Mouse (Mus musculus) lung, postnatal 0 days (tissue): ENCODE measurements around the gene Prrc2c. TPM values are rescaled to one million over a fixed set of nuclear protein-coding genes. Genes with fewer than 3 reads are reported as not detected.
A peak's percentile ranks its signal among the peaks of the same experiment; 100 is the strongest.

ENCODE experiments used
- ATAC-seq: fragments of 200-750 bp; cut with Nextera tagmentation; 2 replicates; pipeline ENCODE4 v1.8.0; 2017; ENCODE audit warnings: moderate library complexity
- DNase-seq: peaks from one replicate; pipeline ENCODE4 v3.0.0-alpha.2; 2016; ENCODE audit warnings: low spot score
- H3K27ac ChIP-seq: fragments of 300-500 bp; sonication (generic); 2 replicates; pipeline ENCODE4 v1.5.1; 2014; ENCODE audit warnings: antibody characterized with exemption, mild to moderate bottlenecking, low read length, mixed read lengths
- H3K27me3 ChIP-seq: fragments of 300-500 bp; sonication (generic); replicated peaks from 2 replicates; pipeline ENCODE4 v1.6.1; 2014; ENCODE audit warnings: low read length, mixed read lengths; ENCODE audit not compliant: insufficient read depth
- H3K36me3 ChIP-seq: fragments of 300-500 bp; sonication (generic); 2 replicates; pipeline ENCODE4 v1.6.1; 2014; ENCODE audit warnings: low read length, mixed read lengths; ENCODE audit not compliant: insufficient read depth
- H3K4me1 ChIP-seq: fragments of 300-500 bp; sonication (generic); 2 replicates; pipeline ENCODE4 v1.6.1; 2014; ENCODE audit warnings: antibody characterized with exemption, low read depth, low read length, mixed read lengths; ENCODE audit not compliant: insufficient read depth
- H3K4me2 ChIP-seq: fragments of 300-500 bp; sonication (generic); replicated peaks from 2 replicates; pipeline ENCODE4 v1.6.1; 2014; ENCODE audit warnings: low read depth, mild to moderate bottlenecking, low read length, moderate library complexity, mixed read lengths
- H3K4me3 ChIP-seq: fragments of 300-500 bp; sonication (generic); 2 replicates; pipeline ENCODE4 v1.5.1; 2014; ENCODE audit warnings: low read depth, low read length
- H3K9ac ChIP-seq: fragments of 300-500 bp; sonication (generic); replicated peaks from 2 replicates; pipeline ENCODE4 v1.6.1; 2014; ENCODE audit warnings: low read depth, mild to moderate bottlenecking
- H3K9me3 ChIP-seq: fragments of 300-500 bp; sonication (generic); 2 replicates; pipeline ENCODE4 v1.6.1; 2016; ENCODE audit warnings: low read length, mixed read lengths
- CTCF ChIP-seq: IDR thresholded peaks from 2 replicates; pipeline ENCODE4 v1.5.1; 2016; ENCODE audit warnings: antibody characterized with exemption, mild to moderate bottlenecking
- EP300 ChIP-seq: IDR thresholded peaks from 2 replicates; pipeline ENCODE4 v1.6.1; 2016; ENCODE audit warnings: antibody characterized with exemption, mild to moderate bottlenecking, control low read depth
- WGBS: fragments of 180-500 bp; shearing (Covaris S2); extraction: QIAGEN DNeasy Blood & Tissue Kit; methylation state at CpG from one replicate; pipeline ENCODE4 v1.1.7; 2014; 5-methylcytosine and 5-hydroxymethylcytosine counted together
- polyA plus RNA-seq: library from polyadenylated mRNA; unstranded; fragments of >200 nt; fragmentation: Nextera tagmentation; extraction: Ambion mirVana; gene quantifications from 2 replicates; pipeline ENCODE4 v1.2.1, GENCODE M21; 2015

The Prrc2c gene
- polyA plus RNA-seq, 1 experiment from 2014 or later: 108 TPM

DNA sequence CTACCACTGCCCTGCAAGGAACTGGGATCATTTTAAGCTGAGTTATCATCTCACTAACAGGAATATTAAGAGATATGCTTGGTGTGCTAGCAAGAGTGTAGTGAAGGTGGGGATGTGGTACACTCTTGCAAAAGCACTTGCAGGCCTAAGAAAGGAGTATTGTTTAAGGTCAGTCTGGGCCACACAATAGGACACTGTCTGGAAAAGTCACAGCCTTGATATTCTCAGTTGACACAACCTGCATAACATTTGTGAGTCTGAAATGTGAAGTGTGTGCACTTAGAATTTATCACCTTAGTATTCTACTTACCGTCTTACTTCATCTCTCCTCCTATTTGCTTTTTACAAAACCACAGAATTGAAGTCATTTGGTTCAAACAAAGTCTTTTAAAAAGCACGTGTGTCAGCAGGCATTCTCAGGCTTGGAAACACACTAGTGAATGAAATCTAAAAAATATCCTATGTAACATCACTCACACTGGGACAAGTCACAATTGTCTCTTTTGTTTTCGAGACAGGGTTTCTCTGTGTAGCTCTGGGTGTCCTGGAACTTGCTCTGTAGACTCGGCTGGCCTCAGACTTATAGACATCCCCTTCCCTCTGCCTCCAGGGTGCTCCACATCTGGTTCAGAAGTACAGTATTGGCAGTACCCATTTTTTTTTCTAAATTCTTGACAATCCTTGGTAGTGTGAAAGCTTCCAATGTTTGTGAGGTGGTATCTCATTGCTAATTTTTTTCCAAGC is 31.4 kb upstream of the Prrc2c start:
- Histone ChIP-seq H3K4me1 (no peaks in the 10 kb centered on the region), H3K4me2 (no peak overlapping the region)
- peak; percentile 28; the same call in 1 of the 2 replicates for ATAC-seq

GRCm38 (mm10) chr1:162752009-162752408 is 11.7 kb upstream of the Prrc2c start:
- Histone ChIP-seq H3K27ac (no peak overlapping the region), H3K4me1 (no peaks in the 10 kb centered on the region), H3K9ac (no peak overlapping the region), H3K4me3 (no peak overlapping the region), H3K4me2 (no peak overlapping the region), H3K27me3 (no peaks in the 10 kb centered on the region), H3K36me3 (no peaks in the 10 kb centered on the region), H3K9me3 (no peaks in the 10 kb centered on the region)
- no peak for TF ChIP-seq EP300
- DNase-seq: no peak
- 79% methylated on average over 6 of the region's 6 CpGs for WGBS
- no peak for ATAC-seq

More for the DNA sequence above, 31.4 kb upstream of the Prrc2c start:
- no peak overlapping the region for H3K27ac ChIP-seq
- 49% methylated on average over 4 of the region's 4 CpGs for WGBS
- no peaks in the 10 kb centered on the region for H3K36me3 ChIP-seq
- DNase-seq: peak; percentile 17
- TF ChIP-seq CTCF: no peak
- no peak overlapping the region for H3K9ac ChIP-seq
- no peaks in the 10 kb centered on the region for H3K9me3 ChIP-seq
- no peak overlapping the region for H3K4me3 ChIP-seq
- no peaks in the 10 kb centered on the region for H3K27me3 ChIP-seq

- Histone ChIP-seq H3K4me2 (no peak overlapping the region), H3K4me1 (no peaks in the 10 kb centered on the region), H3K9ac (no peak overlapping the region), H3K27ac (no peak overlapping the region), H3K36me3 (no peaks in the 10 kb centered on the region), H3K27me3 (no peaks in the 10 kb centered on the region), H3K9me3 (no peaks in the 10 kb centered on the region), H3K4me3 (no peak overlapping the region)
- no peak for DNase-seq
- ATAC-seq: no peak
- TF ChIP-seq CTCF: no peak
- WGBS: 48% methylated on average over 7 of the region's 7 CpGs
These were observed 9.3 kb upstream of the Prrc2c start for GRCm38 (mm10) chr1:162749607-162750006.

GRCm38 (mm10) chr1:162748761-162749160 is 8.4 kb upstream of the Prrc2c start:
- Histone ChIP-seq H3K27ac (no peak overlapping the region), H3K36me3 (no peaks in the 10 kb centered on the region), H3K4me2 (no peak overlapping the region), H3K27me3 (no peaks in the 10 kb centered on the region), H3K4me3 (no peak overlapping the region), H3K4me1 (no peaks in the 10 kb centered on the region), H3K9me3 (no peaks in the 10 kb centered on the region), H3K9ac (no peak overlapping the region)
- WGBS: 67% methylated on average over 5 of the region's 5 CpGs
- ATAC-seq (no peak), DNase-seq (no peak)
- TF ChIP-seq CTCF (no peak), EP300 (no peak)

DNA sequence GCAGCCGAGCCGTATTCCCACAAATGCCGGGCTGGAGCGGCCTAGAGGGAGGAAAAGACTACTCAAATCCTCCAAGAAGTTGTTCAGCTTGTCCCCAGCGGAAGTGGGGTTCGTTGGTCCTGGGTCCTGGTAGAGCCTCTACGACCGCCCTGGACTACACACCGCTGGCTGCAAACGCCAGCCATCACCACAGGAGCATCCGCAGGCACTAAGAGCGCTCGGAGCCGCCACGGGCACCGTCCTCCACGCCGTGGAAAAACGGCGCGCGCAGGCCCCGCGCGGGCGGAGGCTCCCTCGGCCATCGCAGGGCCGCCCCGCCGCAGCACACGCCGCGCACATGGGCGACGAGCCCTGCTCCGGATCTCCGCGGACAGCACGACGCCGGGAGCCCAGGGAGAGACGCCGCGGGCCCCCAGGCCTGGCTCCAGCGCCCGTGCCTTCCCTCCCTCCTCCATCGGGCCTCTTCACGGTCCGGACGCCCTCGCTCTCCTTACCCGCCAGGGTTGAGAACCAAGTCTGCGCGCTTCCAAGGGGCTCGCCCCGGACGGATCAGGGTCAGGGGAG is 443 bp downstream of the Prrc2c start:
- H3K4me3 ChIP-seq: peak overlapping the region; percentile 97
- WGBS: under 1% methylated on average over 43 of the region's 58 CpGs
- peaks cover 17% of the 10 kb centered on the region for H3K4me1 ChIP-seq
- ATAC-seq: peak; percentile 77
- H3K36me3 ChIP-seq: no peaks in the 10 kb centered on the region
- H3K9me3 ChIP-seq: no peaks in the 10 kb centered on the region
- no peak for TF ChIP-seq EP300
- TF ChIP-seq CTCF: no peak
- peak overlapping the region; percentile 98 for H3K9ac ChIP-seq
- H3K27me3 ChIP-seq: no peaks in the 10 kb centered on the region
- peak; percentile 51 for DNase-seq
- H3K27ac ChIP-seq: peak overlapping the region; percentile 99
- peak overlapping the region; percentile 78 for H3K4me2 ChIP-seq

GRCm38 (mm10) chr1:162739406-162739805 is 950 bp downstream of the Prrc2c start:
- ATAC-seq (no peak), DNase-seq (peak; percentile 76)
- Histone ChIP-seq H3K36me3 (no peaks in the 10 kb centered on the region), H3K9ac (peak overlapping the region; percentile 98), H3K27me3 (no peaks in the 10 kb centered on the region), H3K4me1 (peaks cover 18% of the 10 kb centered on the region), H3K4me3 (peak overlapping the region; percentile 97), H3K27ac (peak overlapping the region; percentile 99), H3K9me3 (no peaks in the 10 kb centered on the region), H3K4me2 (peak overlapping the region; percentile 78)
- 0% methylated on average over 10 of the region's 10 CpGs for WGBS
- TF ChIP-seq EP300: no peak
- no peak for TF ChIP-seq CTCF
